ENCODE assay signal across 8 mouse cellular contexts in genomic region chr2:91278749-91279371, GRCm38 (mm10). TPM values are rescaled to one million over a fixed set of nuclear protein-coding genes. Genes with fewer than 3 reads are reported as not detected.
DNase-seq lines count a peak whose midpoint lies in the region; ATAC-seq and TF ChIP-seq lines count a peak whose summit lies in the region.

No protein-coding gene starts in this region.

- 30% methylated on average over 10 of the region's 10 CpGs for WGBS in hindbrain, embryonic 13.5 days

- H3K4me3 ChIP-seq in CH12.LX (replicated peaks in 1 of 3; ENCODE audit: low read depth in 2 of 3, low read length in 2 of 3, poor library complexity in 1 of 3) = no peak overlapping the region
- no peak overlapping the region for H3K4me3 ChIP-seq in hindbrain, embryonic 13.5 days

- no peak for TF ChIP-seq RAD21 in CH12.LX (IDR thresholded peaks at IDR 0.05; ENCODE audit: low read depth, low read length)

- H3K4me1 ChIP-seq in CH12.LX (ENCODE audit: control insufficient read depth in 1 of 2, insufficient read depth in 2 of 2) = peaks cover 0 to 14% of the 10 kb centered on the region in 2 experiments; a peak in 2 of 4 replicates
- H3K4me1 ChIP-seq in hindbrain, embryonic 13.5 days (replicated peaks) = peaks cover 3% of the 10 kb centered on the region; the same call in 1 of the 2 replicates

- TF ChIP-seq POLR2A in CH12.LX (IDR thresholded peaks at IDR 0.05; ENCODE audit: low read depth, low read length) = no peak

- H3K79me2 ChIP-seq in CH12.LX (replicated peaks; ENCODE audit: control insufficient read depth, extremely low read depth, insufficient read depth, poor library complexity, severe bottlenecking) = no peaks in the 10 kb centered on the region; the same call in 1 of the 2 replicates

- no peaks in the 10 kb centered on the region for H3K27me3 ChIP-seq in CH12.LX (replicated peaks)
- no peaks in the 10 kb centered on the region for H3K27me3 ChIP-seq in hindbrain, embryonic 13.5 days

- no peak overlapping the region for H3K27ac ChIP-seq in CH12.LX (ENCODE audit: insufficient read depth, low read depth)
- peak overlapping the region; percentile 37; the same call in 1 of the 2 replicates for H3K27ac ChIP-seq in hindbrain, embryonic 13.5 days

- in situ Hi-C loops in CH12.LX (cut with MboI; ENCODE audit: low pct_ligation_motif_present, low pct_unique_long_range_greater_than_20kb, low sequenced_read_pairs) = no loop called here

- ATAC-seq in hindbrain, embryonic 13.5 days (ENCODE audit: low FRiP score) = peak; percentile 60

- TF ChIP-seq EP300 in CH12.LX (IDR thresholded peaks at IDR 0.05; ENCODE audit: low read length) = no peak

- peaks cover 38 to 81% of the 10 kb centered on the region in 2 experiments for H3K36me3 ChIP-seq in CH12.LX (replicated peaks in 1 of 2; ENCODE audit: control insufficient read depth in 1 of 2, insufficient read depth in 1 of 2, low read length in 1 of 2)
- peaks cover 54% of the 10 kb centered on the region for H3K36me3 ChIP-seq in hindbrain, embryonic 13.5 days

- no peak for TF ChIP-seq CTCF in CH12.LX (conservative IDR thresholded peaks at IDR 0.05 in 1 of 2, IDR thresholded peaks at IDR 0.05 in 1 of 2; ENCODE audit: low read depth in 2 of 2, low read length in 2 of 2)

- no peak overlapping the region for H3K9ac ChIP-seq in CH12.LX (ENCODE audit: insufficient read depth, low read depth)
- H3K9ac ChIP-seq in hindbrain, embryonic 13.5 days = no peak overlapping the region

- no peaks in the 10 kb centered on the region for H3K9me3 ChIP-seq in CH12.LX (replicated peaks; ENCODE audit: low read length)
- no peaks in the 10 kb centered on the region for H3K9me3 ChIP-seq in hindbrain, embryonic 13.5 days

- DNase-seq in adrenal gland, postnatal 10 days = peak; percentile 70
- no peak for DNase-seq in adrenal gland, postnatal 4 days (ENCODE audit: low spot score in 2 of 2)
- DNase-seq in CH12.LX (ENCODE audit: extremely low read depth) = no peak
- peak; percentile 87 for DNase-seq in embryo, embryonic 10 days (ENCODE audit: low spot score)
- DNase-seq in liver = peak; percentile 56
- peak; percentile 65 for DNase-seq in neural tube, embryonic 10.5 days (ENCODE audit: extremely low spot score, low spot score)
- DNase-seq in T-cell, adult 2 months (ENCODE audit: low spot score) = no peak

- H3K4me2 ChIP-seq in CH12.LX (ENCODE audit: insufficient read depth, low read depth, poor library complexity, severe bottlenecking) = no peak overlapping the region
- no peak overlapping the region for H3K4me2 ChIP-seq in hindbrain, embryonic 13.5 days

- dilution Hi-C loops in CH12.LX (cut with MboI; ENCODE audit: extremely low pct_ligation_motif_present, extremely low pct_unique_long_range_greater_than_20kb, low sequenced_read_pairs) = no loop called here

TF ChIP-seq in CH12.LX, 34 proteins besides CTCF, POLR2A, EP300 and RAD21:
- TF ChIP-seq JUND (conservative IDR thresholded peaks at IDR 0.05; ENCODE audit: low read depth, low read length) (no peak), POLR2AphosphoS2 (IDR thresholded peaks at IDR 0.05; ENCODE audit: low read depth, low read length) (0 out of 2 replicates have a peak, but pooled peaks have one; percentile 29)

RNA-seq across cellular contexts. Expression of gene Arfgap2, which starts 14.1 kb away (rescaled TPM):
- total RNA-seq in adrenal gland, postnatal 10 days (2021) = 10 to 100 TPM; 80.3 to 90.2 TPM
- total RNA-seq in adrenal gland, postnatal 4 days (2021) = 100 to 1,000 TPM; 112 to 119 TPM
- total RNA-seq in CH12.LX (2012; rRNA removed) (57.0 and 71.6 TPM in 2 replicates), CH12.LX (2014; rRNA removed) (48.3 and 55.1 TPM in 2 replicates)
- 77.6 and 80.0 TPM in 2 replicates for polyA plus RNA-seq in CH12.LX (2012; ENCODE audit: insufficient read length, low read depth)
- polyA plus RNA-seq in hindbrain, embryonic 13.5 days (2015; fragmentation: Nextera tagmentation; extraction: Ambion mirVana) = 69.4 and 70.4 TPM in 2 replicates

RNA-seq across cellular contexts. Expression of gene Pacsin3, which starts 23.1 kb away (rescaled TPM):
- 10 to 100 TPM; 53.9 to 80.0 TPM for total RNA-seq in adrenal gland, postnatal 10 days (2021)
- 100 to 1,000 TPM; 111 to 112 TPM for total RNA-seq in adrenal gland, postnatal 4 days (2021)
- total RNA-seq in CH12.LX (2012; rRNA removed) = 5.3 and 9.1 TPM in 2 replicates
- total RNA-seq in CH12.LX (2014; rRNA removed) = 1.2 and 1.5 TPM in 2 replicates
- polyA plus RNA-seq in CH12.LX (2012; ENCODE audit: insufficient read length, low read depth) = 1.4 and 3.1 TPM in 2 replicates
- polyA plus RNA-seq in hindbrain, embryonic 13.5 days (2015; fragmentation: Nextera tagmentation; extraction: Ambion mirVana) = 12.8 and 14.5 TPM in 2 replicates

RNA-seq across cellular contexts. Expression of gene Ddb2, which starts 42.1 kb away (rescaled TPM):
- 10 to 100 TPM in 1 of 2 experiments, 1 to 10 TPM in 1; 9.2 to 16.3 TPM for total RNA-seq in adrenal gland, postnatal 10 days (2021)
- total RNA-seq in adrenal gland, postnatal 4 days (2021) = 10 to 100 TPM; 19.1 to 19.7 TPM
- total RNA-seq in CH12.LX (2012; rRNA removed) = 11.0 and 13.9 TPM in 2 replicates
- total RNA-seq in CH12.LX (2014; rRNA removed) = 20.2 and 23.4 TPM in 2 replicates
- polyA plus RNA-seq in CH12.LX (2012; ENCODE audit: insufficient read length, low read depth) = 14.1 and 15.2 TPM in 2 replicates
- polyA plus RNA-seq in hindbrain, embryonic 13.5 days (2015; fragmentation: Nextera tagmentation; extraction: Ambion mirVana) = 14.1 and 15.2 TPM in 2 replicates

Comparison
In these comparisons a context has a peak if more than half of its experiments do, and no peak if none do; other contexts are left out.
1. DNase-seq: peak in adrenal gland, postnatal 10 days (single experiment), embryo, embryonic 10 days (single experiment), liver (single experiment) and neural tube, embryonic 10.5 days (single experiment); none in adrenal gland, postnatal 4 days (0 of 2), CH12.LX (single experiment) and T-cell, adult 2 months (single experiment).
2. RNA of gene Pacsin3, which starts 23.1 kb away (total RNA-seq): 111 to 112 TPM in adrenal gland, postnatal 4 days and 53.9 to 80.0 TPM in adrenal gland, postnatal 10 days; 1.2 to 9.1 TPM in CH12.LX; every median in the first group is over 4 times any median in the second.